Mouse (Mus musculus) layer of hippocampus, adult 2 months (tissue): ENCODE data around the gene Snrnp70. TPM values are rescaled to one million over a fixed set of nuclear protein-coding genes. Genes with fewer than 3 reads are reported as not detected.

ENCODE experiments used
- DNase-seq, 2 experiments: peaks; one replicate each; pipeline ENCODE4 v3.0.0; 2022; ENCODE audit warnings: low spot score in 2 of 2
- H3K27ac ChIP-seq: fragments of 200-600 bp; 2 replicates; pipeline ENCODE4 v1.8.1; 2022
- H3K4me3 ChIP-seq: fragments of 200-600 bp; 2 replicates; pipeline ENCODE4 v1.8.1; 2022; ENCODE audit warnings: mild to moderate bottlenecking
- CTCF ChIP-seq: fragments of 200-600 bp; conservative IDR thresholded peaks from 2 replicates; pipeline ENCODE4 v1.8.1; 2022; ENCODE audit warnings: antibody characterized with exemption, mild to moderate bottlenecking, moderate library complexity
- total RNA-seq, 2 experiments: library from RNA; stranded (reverse); gene quantifications; 2 replicates each; pipeline ENCODE4 v1.2.3; 2021

Snrnp70 gene
- total RNA-seq, 2 experiments from 2014 or later: 456 to 514 TPM

DNA sequence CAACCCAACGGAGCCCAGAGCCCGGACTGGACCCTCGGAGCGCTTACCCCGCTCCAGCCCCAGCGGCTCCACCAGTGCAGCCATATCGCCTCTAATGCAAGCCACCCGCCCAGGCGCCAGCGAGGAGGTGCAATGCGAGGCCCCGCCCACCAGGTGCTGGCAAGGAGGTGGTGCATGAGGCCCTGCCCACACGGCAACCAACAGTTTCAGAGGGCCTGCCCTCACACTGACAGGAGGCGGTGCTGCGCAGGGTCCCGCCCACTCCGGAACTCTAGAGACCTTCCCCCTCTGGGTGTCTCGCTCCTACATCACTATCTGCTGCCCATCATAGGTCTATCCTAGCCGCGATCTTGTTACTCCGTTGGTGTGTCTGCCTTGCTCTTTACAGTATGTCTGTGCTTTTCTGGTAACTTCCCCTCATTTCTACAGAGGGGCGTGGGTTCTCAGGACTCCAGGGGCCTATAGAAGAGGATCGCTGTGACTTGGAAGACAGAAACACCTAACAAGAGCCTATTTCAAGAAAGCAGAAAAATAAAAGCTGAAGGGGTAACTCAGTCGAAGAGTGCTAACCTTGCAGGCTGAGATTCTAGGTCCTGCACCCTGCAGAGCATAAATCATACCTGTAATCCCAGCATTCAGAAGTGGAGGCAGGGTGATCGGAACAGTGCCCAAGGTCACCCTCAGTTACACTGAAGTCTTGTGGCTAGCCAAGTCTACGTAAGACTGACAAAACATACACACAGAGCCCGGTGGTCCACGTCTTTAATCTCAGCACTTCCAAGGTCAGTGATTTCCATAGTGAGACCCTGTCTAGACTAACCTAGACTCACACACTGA lies 24.8 kb downstream of the Snrnp70 start, which contains the start of gene Lin7b:
Gene Lin7b, minus strand, starts transcription at position 109 of the 837 bp plus-strand sequence.
- peak; percentile 93 to 95 for DNase-seq
- peak within 1 kb of the TSS; percentile 96 for H3K27ac ChIP-seq
- peak within 1 kb of the TSS; percentile 88 for H3K4me3 ChIP-seq
- TF ChIP-seq CTCF: peak; percentile 63

DNA sequence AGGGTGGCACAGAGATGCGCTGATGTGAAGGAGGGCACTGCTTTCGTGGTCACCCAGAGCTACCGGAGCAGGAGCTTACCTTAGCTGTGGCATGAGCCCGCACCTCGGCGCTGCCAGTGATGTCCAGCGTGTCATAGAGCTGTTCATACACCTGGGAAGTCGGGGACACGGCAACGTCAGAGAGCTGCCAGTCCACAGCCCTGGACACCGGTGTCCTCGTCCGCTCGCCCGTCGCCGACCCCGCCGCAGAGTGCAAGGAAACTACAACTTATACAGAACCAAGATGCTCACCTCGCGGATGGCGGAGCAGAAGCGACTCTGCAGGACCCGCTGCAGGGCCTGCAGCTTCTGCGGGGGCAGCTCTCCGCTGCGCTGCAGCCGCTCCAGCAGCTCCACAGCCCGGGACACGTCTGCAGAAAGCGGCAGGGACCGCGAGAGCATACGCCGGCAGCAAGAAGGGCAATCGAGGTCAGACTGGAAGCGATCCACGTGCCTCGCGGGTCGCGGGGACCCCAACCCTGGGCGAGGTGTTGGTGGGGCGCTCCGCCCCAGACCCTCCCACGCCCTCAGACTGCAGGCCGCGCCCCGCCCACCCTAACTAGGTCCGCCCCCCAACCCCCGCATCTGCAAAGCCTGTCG lies 25.6 kb downstream of the Snrnp70 start:
- H3K4me3 ChIP-seq: peak overlapping the region; percentile 88
- no peak for DNase-seq
- TF ChIP-seq CTCF: no peak

GRCm38 (mm10) chr7:45369022-45369745 lies 26.4 kb downstream of the Snrnp70 start:
- peak overlapping the region; percentile 96 for H3K27ac ChIP-seq
- no peak for TF ChIP-seq CTCF

More for the DNA sequence above, 25.6 kb downstream of the Snrnp70 start:
- H3K27ac ChIP-seq: peak overlapping the region; percentile 96

GRCm38 (mm10) chr7:45368178-45368577 lies 27.4 kb downstream of the Snrnp70 start:
- peak overlapping the region; percentile 96 for H3K27ac ChIP-seq
- no peak for DNase-seq
- no peak for TF ChIP-seq CTCF
- H3K4me3 ChIP-seq: peak overlapping the region; percentile 88

More at GRCm38 (mm10) chr7:45369022-45369745, 26.4 kb downstream of the Snrnp70 start:
- peak overlapping the region; percentile 88 for H3K4me3 ChIP-seq
- DNase-seq: no peak

DNA sequence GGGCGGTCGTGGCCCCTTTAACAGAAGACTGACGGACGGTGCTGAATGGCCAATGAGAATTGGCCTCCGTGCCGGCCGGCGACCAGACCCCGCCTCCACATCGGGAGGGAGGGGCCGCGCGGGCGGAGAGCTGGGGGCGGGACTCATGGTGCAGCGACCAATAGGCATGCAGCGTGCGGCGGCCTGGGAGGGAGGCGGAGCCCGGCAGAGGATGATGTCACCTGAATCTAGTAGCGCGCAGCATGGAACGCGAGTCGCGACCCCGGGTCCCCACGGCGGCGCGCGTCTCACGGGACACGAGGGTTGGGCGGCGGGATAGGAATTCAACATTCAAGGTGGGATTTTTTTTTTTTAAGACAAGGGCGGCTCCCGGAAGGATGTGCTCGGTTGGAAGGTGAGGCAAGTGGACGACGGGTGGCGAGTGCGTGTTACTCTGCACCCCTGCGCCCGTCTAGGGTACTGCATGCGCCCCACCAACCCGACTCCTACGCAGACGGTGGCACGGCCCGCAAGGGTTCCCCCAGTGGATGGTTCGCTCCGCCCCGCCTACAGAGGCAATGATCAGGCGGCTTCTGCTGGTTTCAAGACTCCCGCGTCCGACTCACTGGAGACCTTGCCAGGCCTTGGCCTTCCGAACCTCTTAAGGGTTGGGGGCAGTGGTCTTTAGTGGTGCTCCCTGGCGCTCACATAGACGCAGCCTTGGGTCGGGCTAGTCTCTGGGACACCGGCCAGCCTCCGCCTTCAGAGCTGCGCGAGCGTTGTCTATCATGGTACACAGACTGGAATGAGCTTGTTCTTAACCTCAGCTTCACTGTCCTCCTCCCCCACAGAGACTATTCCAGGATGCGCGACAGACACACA lies 28.3 kb downstream of the Snrnp70 start:
- DNase-seq: peak; percentile 99
- peak; percentile 92 for TF ChIP-seq CTCF
- peak overlapping the region; percentile 88 for H3K4me3 ChIP-seq
- peak overlapping the region; percentile 96 for H3K27ac ChIP-seq

- no peak for TF ChIP-seq CTCF
- no peak for DNase-seq
- Histone ChIP-seq H3K27ac (peak within 1 kb of the TSS; percentile 96), H3K4me3 (peak within 1 kb of the TSS; percentile 88)
Observed at GRCm38 (mm10) chr7:45366652-45367019, 28.9 kb downstream of the Snrnp70 start, which contains the start of gene Ppfia3. Gene Ppfia3, minus strand, starts transcription at chr7:45367019.

GRCm38 (mm10) chr7:45365742-45366651 lies 29.5 kb downstream of the Snrnp70 start:
- Histone ChIP-seq H3K4me3 (peak overlapping the region; percentile 88), H3K27ac (peak overlapping the region; percentile 96)
- peak; percentile 28 for TF ChIP-seq CTCF
- DNase-seq: no peak

GRCm38 (mm10) chr7:45363983-45364382 lies 31.6 kb downstream of the Snrnp70 start:
- H3K4me3 ChIP-seq: no peak overlapping the region
- TF ChIP-seq CTCF: no peak
- no peak overlapping the region for H3K27ac ChIP-seq
- no peak for DNase-seq

GRCm38 (mm10) chr7:45362801-45363200 lies 32.7 kb downstream of the Snrnp70 start:
- DNase-seq: no peak
- no peak overlapping the region for H3K4me3 ChIP-seq
- no peak for TF ChIP-seq CTCF
- no peak overlapping the region for H3K27ac ChIP-seq

- peak; percentile 79 to 86 for DNase-seq
Observed at GRCm38 (mm10) chr7:45361243-45361804, 34.2 kb downstream of the Snrnp70 start.

More at GRCm38 (mm10) chr7:45361243-45361804, 34.2 kb downstream of the Snrnp70 start:
- no peak for TF ChIP-seq CTCF
- H3K4me3 ChIP-seq: peak overlapping the region; percentile 65
- peak overlapping the region; percentile 85 for H3K27ac ChIP-seq
